Mouse (Mus musculus) kidney, adult 2 months (tissue): ENCODE measurements around the gene Rasip1.

Experiments
- CTCF ChIP-seq: fragments of 200-500 bp; conservative IDR thresholded peaks from 2 replicates; pipeline ENCODE4 v1.5.1; 2011; ENCODE audit warnings: low read depth, mild to moderate bottlenecking, control low read depth, low read length, moderate library complexity, mixed read lengths; ENCODE audit not compliant: insufficient read depth, insufficient read length
- POLR2A ChIP-seq: fragments of 200-500 bp; IDR thresholded peaks from one replicate; pipeline ENCODE4 v1.6.1; 2011; ENCODE audit warnings: low read depth, low read length, control low read depth

- no peak for TF ChIP-seq CTCF
- TF ChIP-seq POLR2A = no peak
Observed at GRCm38 (mm10) chr7:45683396-45684050, 56.2 kb downstream of the Rasip1 start, which contains the start of gene Ntn5.
